Mouse (Mus musculus) liver, postnatal 0 days (tissue): Measurements from ENCODE around the gene Esp34.

Source experiments
- CTCF ChIP-seq: sonication (generic); IDR thresholded peaks from 2 replicates; pipeline ENCODE4 v1.5.1; 2016; ENCODE audit warnings: antibody characterized with exemption, low read depth
- EP300 ChIP-seq: IDR thresholded peaks from 2 replicates; pipeline ENCODE4 v1.6.1; 2016; ENCODE audit warnings: antibody characterized with exemption, low read depth, mild to moderate bottlenecking

- TF ChIP-seq EP300 = no peak
- no peak for TF ChIP-seq CTCF
Observed at GRCm38 (mm10) chr17:38553892-38554291, at the start of gene Esp34.
